Mouse (Mus musculus) right cerebral cortex, adult 18-20 months (tissue): ENCODE results near the gene Rbms2.
"Not testable (repeated sequence)": the region's sequence is repeated elsewhere in the genome, so short reads cannot be mapped to it uniquely, and the experiment has no call there.

Experiments
- DNase-seq: peaks from one replicate; pipeline ENCODE4 v3.0.0; 2022; ENCODE audit warnings: mixed read lengths

Gene Rbms2

GRCm38 (mm10) chr10:128192030-128192766 is 12.1 kb upstream of the Rbms2 start:
- not testable (repeated sequence) for DNase-seq

DNA sequence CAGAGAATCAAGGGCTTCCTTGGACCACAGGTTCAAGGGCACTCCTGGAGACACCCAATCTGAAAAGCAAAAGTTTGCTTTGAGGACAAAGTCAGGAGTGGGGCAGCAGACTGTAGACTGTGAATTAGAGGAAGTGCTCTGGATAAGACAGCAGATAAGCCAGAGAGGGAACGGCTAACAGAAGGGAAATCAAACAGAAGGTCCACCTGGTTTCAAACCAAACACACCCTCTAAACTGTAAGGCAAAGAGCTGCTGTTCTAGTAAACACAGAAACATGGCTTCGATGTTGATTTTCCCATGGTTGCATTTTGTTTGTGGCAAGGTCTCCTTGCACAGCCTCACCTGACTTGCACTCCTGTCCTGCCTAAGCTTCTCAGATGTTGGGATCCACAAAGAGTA is 11.4 kb upstream of the Rbms2 start:
- no peak for DNase-seq

GRCm38 (mm10) chr10:128188242-128188877 is 8.3 kb upstream of the Rbms2 start:
- DNase-seq: peak; percentile 70

GRCm38 (mm10) chr10:128187181-128187605 is 7.1 kb upstream of the Rbms2 start:
- DNase-seq: no peak

DNA sequence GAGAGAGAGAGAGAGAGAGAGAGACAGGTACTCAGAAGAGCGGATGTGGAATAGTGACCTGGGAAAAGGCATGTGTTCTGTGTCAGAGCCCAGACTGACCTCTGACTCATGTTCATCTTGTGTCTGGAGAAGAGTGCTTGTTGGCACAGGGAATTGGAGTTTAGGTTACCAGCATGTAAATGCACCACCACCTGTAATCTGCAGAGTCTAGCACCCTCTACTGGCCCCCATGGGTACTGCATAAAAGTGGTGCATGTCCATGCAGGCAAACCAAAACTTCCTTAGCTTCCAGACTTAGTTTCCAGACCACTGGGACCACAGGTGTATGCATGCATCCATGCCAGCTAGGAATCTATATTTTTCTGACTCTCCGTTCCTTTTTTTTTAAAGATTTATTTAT is 5.9 kb upstream of the Rbms2 start:
- peak; percentile 58 for DNase-seq

- no peak for DNase-seq
Measured at GRCm38 (mm10) chr10:128185277-128185940, 5.3 kb upstream of the Rbms2 start.

GRCm38 (mm10) chr10:128184296-128184695 is 4.2 kb upstream of the Rbms2 start:
- DNase-seq: no peak

DNA sequence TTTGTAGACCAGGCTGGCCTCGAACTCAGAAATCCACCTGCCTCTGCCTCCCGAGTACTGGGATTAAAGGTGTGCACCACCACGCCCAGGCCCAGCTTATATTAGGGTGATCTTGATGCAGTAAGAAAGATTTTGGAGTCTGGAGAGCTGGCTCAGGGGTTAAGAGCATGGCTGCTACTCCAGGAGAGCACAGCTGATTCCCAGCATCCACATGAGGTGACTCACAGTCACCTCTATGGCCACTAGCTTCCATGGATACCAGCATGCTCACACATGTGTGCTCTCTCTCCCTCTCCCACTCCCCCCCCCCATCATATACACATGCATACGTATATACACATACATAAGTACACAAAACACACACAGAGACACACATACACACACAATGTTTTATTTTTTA is 2.8 kb downstream of the Rbms2 start:
- DNase-seq: no peak

GRCm38 (mm10) chr10:128175996-128176755 is 3.9 kb downstream of the Rbms2 start:
- DNase-seq: peak; percentile 81

DNA sequence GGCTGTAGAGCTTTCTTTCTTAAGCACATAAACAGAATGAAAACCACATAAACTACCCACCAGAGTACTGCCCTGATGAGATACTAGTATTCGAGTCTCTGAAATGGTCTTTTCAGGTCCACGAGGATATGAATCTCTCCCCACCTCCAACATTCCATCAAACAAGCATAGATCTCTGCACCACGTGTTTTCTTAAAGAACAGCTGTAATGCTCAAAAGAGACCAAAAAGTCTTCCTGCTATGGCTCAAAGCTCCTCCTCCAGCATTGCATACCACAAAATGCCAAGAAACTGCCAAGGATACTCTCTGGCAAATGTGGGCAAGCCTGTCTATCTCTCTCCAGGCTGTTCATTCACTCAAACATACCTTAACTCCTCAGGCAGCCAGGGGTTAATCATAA is 4.8 kb downstream of the Rbms2 start:
- DNase-seq: no peak

DNA sequence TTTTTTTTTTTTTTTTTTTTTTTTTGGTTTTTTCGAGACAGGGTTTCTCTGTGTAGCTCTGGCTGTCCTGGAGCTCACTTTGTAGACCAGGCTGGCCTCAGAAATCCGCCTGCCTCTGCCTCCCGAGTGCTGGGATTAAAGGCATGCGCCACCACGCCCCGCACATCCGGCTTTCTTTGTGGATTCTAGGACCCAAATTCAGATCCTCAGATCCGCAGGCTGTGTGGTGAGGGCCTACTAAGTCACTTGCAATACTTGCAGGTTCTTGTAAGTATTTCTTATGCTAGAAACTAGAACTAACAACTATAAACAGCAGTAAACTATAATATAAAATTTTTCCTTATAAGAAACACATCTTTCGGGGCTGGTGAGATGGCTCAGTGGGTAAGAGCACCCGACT is 8.7 kb downstream of the Rbms2 start:
- not testable (repeated sequence) for DNase-seq

GRCm38 (mm10) chr10:128167091-128167490 is 13.0 kb downstream of the Rbms2 start:
- DNase-seq: no peak

DNA sequence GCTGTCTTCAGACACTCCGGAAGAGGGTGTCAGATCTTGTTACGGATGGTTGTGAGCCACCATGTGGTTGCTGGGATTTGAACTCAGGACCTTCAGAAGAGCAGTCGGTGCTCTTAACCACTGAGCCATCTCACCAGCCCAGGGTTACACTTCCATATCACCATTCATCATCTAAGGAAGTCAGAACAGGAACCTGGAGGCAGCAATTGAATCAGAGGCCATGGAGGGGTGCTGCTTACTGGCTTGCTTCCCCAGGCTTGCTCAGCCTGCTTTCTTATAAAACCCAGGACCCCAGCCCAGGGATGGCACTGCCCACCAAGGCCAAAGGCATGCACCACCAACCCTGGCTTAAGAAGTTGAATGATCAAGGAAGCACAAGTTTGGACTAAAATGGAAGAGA is 14.4 kb downstream of the Rbms2 start:
- DNase-seq: not testable (repeated sequence)

GRCm38 (mm10) chr10:128153978-128154377 is 26.1 kb downstream of the Rbms2 start:
- DNase-seq: no peak

- DNase-seq: no peak
Measured at GRCm38 (mm10) chr10:128150941-128151340, 29.2 kb downstream of the Rbms2 start.

GRCm38 (mm10) chr10:128149592-128149991 is 30.5 kb downstream of the Rbms2 start:
- no peak for DNase-seq

DNA sequence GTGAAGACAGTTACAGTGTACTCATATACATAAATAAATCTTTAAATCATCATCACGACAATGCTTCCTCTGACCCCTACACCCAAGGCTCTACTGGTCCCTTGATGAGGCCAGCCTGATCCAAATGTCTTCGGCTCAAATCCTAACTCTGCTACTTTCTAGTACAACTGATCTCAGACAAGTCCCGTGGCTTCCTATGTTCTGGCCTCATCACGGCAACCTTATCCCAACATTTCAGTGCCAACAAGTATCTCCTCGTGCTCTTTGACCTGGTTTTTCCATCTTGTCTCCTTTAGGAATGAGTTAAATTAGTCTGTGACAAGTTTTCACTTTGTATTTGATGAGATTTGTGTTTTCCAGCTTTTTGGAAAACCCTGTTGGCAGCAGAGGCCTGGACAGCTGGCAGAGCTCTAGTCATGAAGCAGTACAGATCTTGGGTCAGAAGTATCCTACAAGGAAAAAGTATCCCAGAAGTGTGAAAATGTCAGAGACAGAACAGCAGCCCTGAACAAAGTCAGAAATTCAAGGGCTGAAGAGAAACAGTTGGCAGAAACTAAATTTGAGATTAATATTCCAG is 31.2 kb downstream of the Rbms2 start:
- DNase-seq: no peak

- no peak for DNase-seq
Measured at GRCm38 (mm10) chr10:128144961-128145360, 35.1 kb downstream of the Rbms2 start.

GRCm38 (mm10) chr10:128143659-128144058 is 36.4 kb downstream of the Rbms2 start:
- no peak for DNase-seq

GRCm38 (mm10) chr10:128142165-128142564 is 37.9 kb downstream of the Rbms2 start:
- DNase-seq: no peak

DNA sequence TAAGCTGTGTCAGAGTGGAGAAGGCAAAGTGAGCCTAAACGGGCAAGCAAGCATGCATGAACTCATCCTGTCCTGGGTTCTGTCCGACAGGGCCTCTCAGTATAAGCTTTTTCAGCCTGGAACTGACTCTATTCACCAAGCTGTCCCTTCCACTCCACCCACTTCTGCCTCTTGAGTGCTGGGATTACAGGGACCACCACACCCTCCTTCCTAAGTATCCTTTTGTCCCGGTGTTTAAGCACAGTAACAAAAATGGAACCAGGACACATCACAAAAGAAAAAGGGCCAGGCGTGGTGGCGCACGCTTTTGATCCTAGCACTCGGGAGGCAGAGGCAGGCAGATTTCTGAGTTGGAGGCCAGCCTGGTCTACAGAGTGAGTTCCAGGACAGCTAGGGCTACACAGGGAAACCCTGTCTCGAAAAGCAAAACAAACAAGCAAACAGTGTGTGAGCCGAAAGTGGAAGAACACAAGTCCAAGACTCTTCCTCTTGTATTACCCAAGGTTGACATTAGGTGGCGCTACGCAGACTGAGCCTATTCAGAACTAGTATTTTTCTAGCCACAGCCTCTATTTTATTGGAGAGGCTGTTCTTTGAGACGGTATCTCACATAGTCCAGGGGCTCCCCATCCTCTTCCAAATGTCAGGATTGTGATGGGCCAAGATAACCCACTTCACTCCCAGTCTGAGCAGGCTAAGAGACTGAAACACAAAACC is 39.7 kb downstream of the Rbms2 start:
- peak; percentile 35 for DNase-seq

- peak; percentile 43 for DNase-seq
Measured at GRCm38 (mm10) chr10:128135374-128135773, 44.7 kb downstream of the Rbms2 start.
